Mouse (Mus musculus): ENCODE results near the gene Lrp6.

- TF ChIP-seq TAL1 (IDR thresholded peaks at IDR 0.05; ENCODE audit: low read length) (no peak), GATA1 (IDR thresholded peaks at IDR 0.05; ENCODE audit: low read length) (no peak)
Measured at GRCm38 (mm10) chr6:134538805-134539204, 28.0 kb downstream of the Lrp6 start.

All from erythroblast, embryonic 14.5 days (primary cell).